Mouse (Mus musculus) inflammation-experienced regulatory T-cells, adult 6 months (primary cell): Measurements from ENCODE around the gene Gm10220. TPM values are rescaled to one million over a fixed set of nuclear protein-coding genes. Genes with fewer than 3 reads are reported as not detected.
"Not testable (repeated sequence)": the region's sequence is repeated elsewhere in the genome, so short reads cannot be mapped to it uniquely, and the experiment has no call there.

ENCODE experiments used
- ATAC-seq: one replicate; pipeline ENCODE4 v1.8.0; 2017
- polyA plus RNA-seq, 3 experiments: library from polyadenylated mRNA; unstranded; fragments of 100-300 nt; shearing (Covaris generic); gene quantifications; one replicate each; pipeline ENCODE4 v1.2.1; 2017

Gene Gm10220
- not detected for polyA plus RNA-seq

GRCm38 (mm10) chr5:26121321-26121720, at the start of gene Gm10220:
TSS of gene Gm10220 (minus strand) at chr5:26121421.
- not testable (repeated sequence) for ATAC-seq

GRCm38 (mm10) chr5:26169855-26170254, 48.6 kb upstream of the Gm10220 start:
- ATAC-seq = no peak

GRCm38 (mm10) chr5:26165791-26166165, 44.6 kb upstream of the Gm10220 start:
- ATAC-seq = no peak

- ATAC-seq = no peak
Measured at GRCm38 (mm10) chr5:26165036-26165790, 44.0 kb upstream of the Gm10220 start.

- no peak for ATAC-seq
Measured at GRCm38 (mm10) chr5:26157396-26158170, 36.4 kb upstream of the Gm10220 start.

- no peak for ATAC-seq
Measured at GRCm38 (mm10) chr5:26142891-26143290, 21.7 kb upstream of the Gm10220 start.

GRCm38 (mm10) chr5:26105262-26105661, 16.0 kb downstream of the Gm10220 start, which contains the start of gene 5031410I06Rik:
TSS of gene 5031410I06Rik (minus strand) at chr5:26105362.
- ATAC-seq = not testable (repeated sequence)

- not testable (repeated sequence) for ATAC-seq
Measured at GRCm38 (mm10) chr5:26089191-26089590, 32.0 kb downstream of the Gm10220 start, which contains the start of gene Gm10471. TSS of gene Gm10471 (minus strand) at chr5:26089291.

GRCm38 (mm10) chr5:26079023-26079422, 42.2 kb downstream of the Gm10220 start:
- ATAC-seq = not testable (repeated sequence)

- ATAC-seq = no peak
Measured at GRCm38 (mm10) chr5:26070716-26071115, 50.5 kb downstream of the Gm10220 start.

Other genes with a start within 250 kb of the Gm10220 start
- not detected for gene Gm21663, start 179.0 kb downstream of the Gm10220 start, polyA plus RNA-seq
- not detected for gene Gm21671, start 167.0 kb downstream of the Gm10220 start, polyA plus RNA-seq
- not detected for gene Gm21680, start 148.8 kb downstream of the Gm10220 start, polyA plus RNA-seq
- not detected for gene Gm21698, start 132.8 kb downstream of the Gm10220 start, polyA plus RNA-seq
- gene Gm1979, start 116.6 kb downstream of the Gm10220 start, polyA plus RNA-seq = not detected
- not detected for gene Gm5862, start 98.5 kb downstream of the Gm10220 start, polyA plus RNA-seq
- gene Speer4a, start 81.9 kb downstream of the Gm10220 start, polyA plus RNA-seq = not detected
- not detected for gene Gm7347, start 62.8 kb downstream of the Gm10220 start, polyA plus RNA-seq
- not detected for gene Gm10471, start 32.1 kb downstream of the Gm10220 start, polyA plus RNA-seq
- not detected for gene 5031410I06Rik, start 16.1 kb downstream of the Gm10220 start, polyA plus RNA-seq
- gene Gm7361, start 136.3 kb upstream of the Gm10220 start, polyA plus RNA-seq = not detected